Mouse (Mus musculus) urinary bladder, postnatal 25 days (tissue): ENCODE data around the gene Usp46.

Experiments
- DNase-seq: peaks from one replicate; pipeline ENCODE4 v3.0.0; 2022; ENCODE audit warnings: low spot score

The Usp46 gene

DNA sequence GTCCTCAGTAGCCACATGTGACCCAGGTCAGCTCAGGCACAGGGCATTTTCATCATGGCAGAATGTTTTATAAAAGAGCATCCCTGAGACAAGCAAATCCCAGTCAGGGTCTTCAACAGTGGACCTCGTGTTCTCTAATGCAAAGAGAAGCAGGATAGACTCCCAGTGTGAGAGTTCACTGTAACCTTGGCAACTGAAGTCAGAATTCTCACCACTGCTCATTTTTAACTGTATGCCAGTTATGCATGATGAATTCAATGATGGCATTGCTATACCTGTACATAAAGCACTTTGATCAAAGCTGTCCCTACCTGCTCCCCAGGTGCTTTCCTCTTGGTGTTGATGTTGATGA is 116.6 kb downstream of the Usp46 start:
- DNase-seq, result no peak

GRCm38 (mm10) chr5:73950809-73951648 is 117.2 kb downstream of the Usp46 start:
- DNase-seq, result no peak
